Mouse (Mus musculus): ENCODE results near the gene Zer1. TPM values are rescaled to one million over a fixed set of nuclear protein-coding genes. Genes with fewer than 3 reads are reported as not detected.

Zer1 gene
- 8.8 and 8.9 TPM in 2 replicates for polyA plus RNA-seq (2014; fragmentation: Nextera tagmentation; extraction: Ambion mirVana)

GRCm38 (mm10) chr2:30124472-30125274, at the start of gene Zer1:
Zer1 (minus strand) TSS chr2:30124585.
- peak; percentile 97 for ATAC-seq (ENCODE audit: insufficient read depth)
- Histone ChIP-seq H3K9ac (peak within 1 kb of the TSS; percentile 90), H3K4me3 (ENCODE audit: low read depth, low read length) (peak within 1 kb of the TSS; percentile 79), H3K36me3 (ENCODE audit: insufficient read depth) (no peaks in the 10 kb centered on the region), H3K4me1 (ENCODE audit: insufficient read depth) (no peaks in the 10 kb centered on the region), H3K27ac (ENCODE audit: low read depth) (peak within 1 kb of the TSS; percentile 87), H3K9me3 (ENCODE audit: low read depth, low read length) (no peaks in the 10 kb centered on the region), H3K4me2 (peak within 1 kb of the TSS; percentile 95), H3K27me3 (ENCODE audit: insufficient read depth, low read length) (no peaks in the 10 kb centered on the region)
- 9% methylated on average over 31 of the region's 31 CpGs for WGBS
- TF ChIP-seq CTCF (IDR thresholded peaks at IDR 0.05; ENCODE audit: low read depth): no peak
- DNase-seq: peak; percentile 97

DNA sequence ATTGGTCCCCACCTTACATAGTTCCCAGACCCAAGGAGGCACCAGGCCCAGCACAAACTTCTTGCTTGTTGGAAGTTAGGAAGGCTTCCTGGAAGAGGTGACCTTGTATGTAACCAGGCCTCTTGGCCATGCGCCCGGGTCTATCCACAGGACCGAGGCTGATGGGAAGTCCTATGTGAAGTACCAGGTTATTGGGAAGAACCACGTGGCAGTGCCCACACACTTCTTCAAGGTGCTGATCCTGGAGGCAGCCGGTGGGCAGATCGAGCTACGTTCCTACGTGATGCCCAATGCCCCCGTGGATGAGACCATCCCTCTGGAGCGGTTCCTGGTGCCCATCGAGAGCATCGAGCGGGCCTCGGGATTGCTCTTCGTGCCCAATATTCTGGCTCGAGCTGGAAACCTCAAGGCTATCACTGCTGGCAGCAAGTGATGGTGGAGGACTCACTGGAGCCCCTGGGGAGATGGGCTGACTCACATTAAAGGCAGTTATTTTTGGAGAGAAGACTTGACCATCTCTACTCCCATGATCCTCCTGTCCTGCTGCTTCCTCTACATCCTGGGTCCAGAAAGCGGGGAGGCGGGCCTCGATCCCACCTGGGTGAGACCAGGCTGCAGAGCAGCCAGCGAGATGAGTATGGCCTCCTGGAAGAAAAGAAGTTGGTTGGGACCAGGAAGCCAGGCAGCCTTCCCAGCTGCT, 49.3 kb upstream of the Zer1 start:
- H3K4me2 ChIP-seq: no peak overlapping the region
- TF ChIP-seq CTCF (IDR thresholded peaks at IDR 0.05; ENCODE audit: low read depth): no peak

GRCm38 (mm10) chr2:30171997-30172382, 47.6 kb upstream of the Zer1 start:
- no peak for TF ChIP-seq CTCF (IDR thresholded peaks at IDR 0.05; ENCODE audit: low read depth)
- H3K4me2 ChIP-seq: peak overlapping the region; percentile 98
- 1% methylated on average over 19 of the region's 19 CpGs for WGBS
- DNase-seq: peak; percentile 20
- H3K36me3 ChIP-seq (ENCODE audit: insufficient read depth): peaks cover 45% of the 10 kb centered on the region
- H3K9me3 ChIP-seq (ENCODE audit: low read depth, low read length): peaks cover under 1% of the 10 kb centered on the region; the same call in 1 of the 2 replicates
- peak overlapping the region; percentile 61 for H3K4me3 ChIP-seq (ENCODE audit: low read depth, low read length)
- ATAC-seq (ENCODE audit: insufficient read depth): peak; percentile 6; the same call in 1 of the 2 replicates
- peak overlapping the region; percentile 62 for H3K9ac ChIP-seq
- peak overlapping the region; percentile 83 for H3K27ac ChIP-seq (ENCODE audit: low read depth)
- 0 out of 2 replicates have a peak, but pooled peaks cover under 1% of the 10 kb centered on the region for H3K4me1 ChIP-seq (ENCODE audit: insufficient read depth)
- H3K27me3 ChIP-seq (ENCODE audit: insufficient read depth, low read length): no peaks in the 10 kb centered on the region

More for the DNA sequence above, 49.3 kb upstream of the Zer1 start:
- Histone ChIP-seq H3K4me3 (ENCODE audit: low read depth, low read length) (no peak overlapping the region), H3K36me3 (ENCODE audit: insufficient read depth) (peaks cover 45% of the 10 kb centered on the region), H3K9ac (no peak overlapping the region), H3K4me1 (ENCODE audit: insufficient read depth) (peaks cover 7% of the 10 kb centered on the region; the same call in 1 of the 2 replicates), H3K27ac (ENCODE audit: low read depth) (no peak overlapping the region), H3K9me3 (ENCODE audit: low read depth, low read length) (no peaks in the 10 kb centered on the region), H3K27me3 (ENCODE audit: insufficient read depth, low read length) (no peaks in the 10 kb centered on the region)
- WGBS: 91% methylated on average over 20 of the region's 20 CpGs
- no peak for ATAC-seq (ENCODE audit: insufficient read depth)
- DNase-seq: no peak

- DNase-seq (peak; percentile 88), ATAC-seq (ENCODE audit: insufficient read depth) (peak; percentile 95)
- no peaks in the 10 kb centered on the region for H3K4me1 ChIP-seq (ENCODE audit: insufficient read depth)
- H3K27me3 ChIP-seq (ENCODE audit: insufficient read depth, low read length): no peaks in the 10 kb centered on the region
- peak within 1 kb of the TSS; percentile 83 for H3K27ac ChIP-seq (ENCODE audit: low read depth)
- WGBS: under 1% methylated on average over 72 of the region's 75 CpGs
- H3K4me2 ChIP-seq: peak within 1 kb of the TSS; percentile 98
- H3K4me3 ChIP-seq (ENCODE audit: low read depth, low read length): peak within 1 kb of the TSS; percentile 61
- peaks cover 41% of the 10 kb centered on the region for H3K36me3 ChIP-seq (ENCODE audit: insufficient read depth)
- no peak for TF ChIP-seq CTCF (IDR thresholded peaks at IDR 0.05; ENCODE audit: low read depth)
- peak within 1 kb of the TSS; percentile 62 for H3K9ac ChIP-seq
- H3K9me3 ChIP-seq (ENCODE audit: low read depth, low read length): peaks cover 5% of the 10 kb centered on the region; the same call in 1 of the 2 replicates
Observed at GRCm38 (mm10) chr2:30171371-30171996, 47.1 kb upstream of the Zer1 start, which contains the start of gene Endog. Endog (plus strand) TSS chr2:30171493.

DNA sequence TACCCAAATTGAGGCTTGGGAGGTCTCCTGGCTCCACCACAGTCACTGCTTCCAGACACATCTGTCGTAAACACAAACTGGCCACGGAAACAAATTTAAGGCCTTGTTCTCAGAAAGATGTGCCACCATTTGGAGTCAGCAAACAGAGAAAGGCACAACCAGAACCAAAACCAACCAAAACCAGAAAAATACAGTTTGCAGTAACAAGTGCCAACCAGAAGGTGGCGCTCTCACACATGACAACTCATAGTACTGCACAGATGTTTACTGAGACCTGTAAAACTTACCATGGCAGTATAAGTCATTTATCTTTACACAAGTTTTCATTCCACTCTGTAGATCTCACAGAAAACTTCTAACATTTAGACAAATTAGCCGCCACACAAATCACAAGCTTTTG, 42.3 kb upstream of the Zer1 start:
- no peak for DNase-seq
- no peaks in the 10 kb centered on the region for H3K4me1 ChIP-seq (ENCODE audit: insufficient read depth)
- H3K4me2 ChIP-seq: no peak overlapping the region
- no peak for ATAC-seq (ENCODE audit: insufficient read depth)
- no peaks in the 10 kb centered on the region for H3K36me3 ChIP-seq (ENCODE audit: insufficient read depth)
- H3K4me3 ChIP-seq (ENCODE audit: low read depth, low read length): no peak overlapping the region
- H3K9ac ChIP-seq: no peak overlapping the region
- H3K27me3 ChIP-seq (ENCODE audit: insufficient read depth, low read length): no peaks in the 10 kb centered on the region
- TF ChIP-seq CTCF (IDR thresholded peaks at IDR 0.05; ENCODE audit: low read depth): peak; percentile 46
- no peak overlapping the region for H3K27ac ChIP-seq (ENCODE audit: low read depth)
- WGBS: 62% methylated on average over 4 of the region's 4 CpGs
- peaks cover 6% of the 10 kb centered on the region; the same call in 1 of the 2 replicates for H3K9me3 ChIP-seq (ENCODE audit: low read depth, low read length)

GRCm38 (mm10) chr2:30164340-30164932, 40.1 kb upstream of the Zer1 start:
- no peaks in the 10 kb centered on the region for H3K36me3 ChIP-seq (ENCODE audit: insufficient read depth)
- no peak overlapping the region for H3K27ac ChIP-seq (ENCODE audit: low read depth)
- no peaks in the 10 kb centered on the region for H3K4me1 ChIP-seq (ENCODE audit: insufficient read depth)
- no peaks in the 10 kb centered on the region for H3K27me3 ChIP-seq (ENCODE audit: insufficient read depth, low read length)
- H3K4me2 ChIP-seq: no peak overlapping the region
- no peak overlapping the region for H3K4me3 ChIP-seq (ENCODE audit: low read depth, low read length)
- H3K9me3 ChIP-seq (ENCODE audit: low read depth, low read length): peaks cover 6% of the 10 kb centered on the region; the same call in 1 of the 2 replicates
- DNase-seq (no peak), ATAC-seq (ENCODE audit: insufficient read depth) (no peak)
- H3K9ac ChIP-seq: no peak overlapping the region
- 45% methylated on average over 9 of the region's 9 CpGs for WGBS
- TF ChIP-seq CTCF (IDR thresholded peaks at IDR 0.05; ENCODE audit: low read depth): no peak

Measured in lung, embryonic 14.5 days (tissue).